Mouse (Mus musculus) hindbrain, postnatal 0 days (tissue): Measurements from ENCODE around the gene Shisal2a. TPM values are rescaled to one million over a fixed set of nuclear protein-coding genes. Genes with fewer than 3 reads are reported as not detected.

Experiments used
- ATAC-seq: fragments of 200-750 bp; cut with Nextera tagmentation; 2 replicates; pipeline ENCODE4 v1.8.0; 2017; ENCODE audit warnings: mild to moderate bottlenecking, moderate TSS enrichment, moderate library complexity
- DNase-seq: peaks from one replicate; pipeline ENCODE4 v3.0.0-alpha.2; 2015; ENCODE audit warnings: low spot score
- H3K27ac ChIP-seq: fragments of 300-500 bp; sonication (generic); 2 replicates; pipeline ENCODE4 v1.5.1; 2014; ENCODE audit warnings: mild to moderate bottlenecking
- H3K27me3 ChIP-seq: fragments of 300-500 bp; sonication (generic); 2 replicates; pipeline ENCODE4 v1.6.1; 2014; ENCODE audit warnings: low read length, mixed read lengths; ENCODE audit not compliant: insufficient read depth
- H3K36me3 ChIP-seq: fragments of 300-500 bp; sonication (generic); 2 replicates; pipeline ENCODE4 v1.6.1; 2014; ENCODE audit warnings: low read length, mixed read lengths; ENCODE audit not compliant: insufficient read depth
- H3K4me1 ChIP-seq: fragments of 300-500 bp; sonication (generic); 2 replicates; pipeline ENCODE4 v1.6.1; 2014; ENCODE audit warnings: antibody characterized with exemption, low read length, mixed read lengths; ENCODE audit not compliant: insufficient read depth
- H3K4me2 ChIP-seq: fragments of 300-500 bp; sonication (generic); 2 replicates; pipeline ENCODE4 v1.6.1; 2014; ENCODE audit warnings: low read depth, mild to moderate bottlenecking, low read length, moderate library complexity, mixed read lengths
- H3K4me3 ChIP-seq: fragments of 300-500 bp; sonication (generic); 2 replicates; pipeline ENCODE4 v1.5.1; 2014; ENCODE audit warnings: low read length
- H3K9ac ChIP-seq: fragments of 300-500 bp; sonication (generic); replicated peaks from 2 replicates; pipeline ENCODE4 v1.6.1; 2014; ENCODE audit warnings: mild to moderate bottlenecking, low read length, moderate library complexity, mixed read lengths
- H3K9me3 ChIP-seq: fragments of 300-500 bp; sonication (generic); 2 replicates; pipeline ENCODE4 v1.6.1; 2016; ENCODE audit warnings: low read length, mixed read lengths
- CTCF ChIP-seq: IDR thresholded peaks from 2 replicates; pipeline ENCODE4 v1.5.1; 2016; ENCODE audit warnings: antibody characterized with exemption, control low read depth, low read depth
- WGBS: fragments of 180-500 bp; shearing (Covaris S2); extraction: QIAGEN DNeasy Blood & Tissue Kit; methylation state at CpG from one replicate; pipeline ENCODE4 v1.1.7; 2014; 5-methylcytosine and 5-hydroxymethylcytosine counted together
- polyA plus RNA-seq: library from polyadenylated mRNA; unstranded; fragments of >200 nt; fragmentation: Nextera tagmentation; extraction: Ambion mirVana; gene quantifications from 2 replicates; pipeline ENCODE4 v1.2.1, GENCODE M21; 2015
- total RNA-seq: library from RNA; depleted of rRNA; stranded (reverse); fragments of >200 nt; gene quantifications from 2 replicates; pipeline ENCODE4 v1.2.3, GENCODE M21; 2014; rRNA removed

The Shisal2a gene
- total and polyA plus RNA-seq, 2 experiments from 2014 or later = 1.8 to 8.1 TPM

DNA sequence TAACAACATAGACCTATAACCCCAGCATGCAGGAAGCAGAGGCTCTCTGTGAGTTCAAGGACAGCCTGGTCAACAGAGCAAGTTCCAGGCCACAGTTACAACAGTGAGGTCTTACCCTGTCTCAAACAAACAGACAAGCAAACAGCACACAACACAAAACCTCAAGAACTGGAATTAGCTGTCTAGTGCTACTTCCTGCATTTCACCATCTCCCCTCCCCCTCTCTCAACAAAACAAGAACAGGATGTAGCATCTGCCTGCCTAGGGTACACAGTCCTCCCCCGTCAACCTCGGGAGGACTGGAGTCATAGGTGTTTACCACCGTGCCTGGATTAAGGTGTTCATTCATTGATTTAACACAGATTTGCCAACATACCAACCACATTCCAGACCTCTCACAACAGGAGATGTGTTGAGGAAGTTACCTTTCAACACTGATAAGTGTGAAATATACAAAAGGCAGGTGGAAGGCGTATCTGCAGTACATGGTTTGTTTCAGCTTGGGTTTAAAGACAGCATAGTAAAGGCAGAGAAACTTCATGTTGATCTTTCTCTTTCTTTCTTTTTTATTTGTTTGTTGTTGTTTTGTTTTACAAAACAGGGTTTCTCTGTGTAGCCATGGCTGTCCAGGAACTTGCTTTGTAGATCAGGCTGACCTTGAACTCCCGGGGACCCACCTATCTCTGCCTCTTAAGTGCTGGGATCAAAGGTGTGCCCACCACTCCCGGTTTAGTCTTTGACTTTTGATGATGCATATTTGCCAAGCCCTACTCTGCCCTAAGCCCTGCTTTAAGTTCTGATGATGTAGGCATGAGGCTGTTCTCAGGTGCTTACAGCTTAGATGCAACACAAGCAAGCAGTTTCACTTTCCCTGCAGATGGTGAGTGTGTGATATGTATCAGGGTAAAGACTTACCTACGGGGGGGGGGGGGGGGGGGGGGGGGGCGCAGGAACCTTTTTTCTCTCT lies 64.2 kb downstream of the Shisal2a start:
- Histone ChIP-seq H3K27me3 (no peaks in the 10 kb centered on the region), H3K9me3 (no peaks in the 10 kb centered on the region), H3K4me2 (no peak overlapping the region), H3K9ac (no peak overlapping the region), H3K4me3 (no peak overlapping the region), H3K27ac (no peak overlapping the region), H3K4me1 (no peaks in the 10 kb centered on the region), H3K36me3 (no peaks in the 10 kb centered on the region)
- 80% methylated on average over 7 of the region's 8 CpGs for WGBS
- TF ChIP-seq CTCF = no peak
- no peak for DNase-seq
- ATAC-seq = no peak

Other genes starting within 250 kb of the Shisal2a start
- 111 and 142 TPM in 2 replicates for gene Scp2, start 238.4 kb downstream of the Shisal2a start, total RNA-seq
- 239 and 255 TPM in 2 replicates for gene Scp2, start 238.4 kb downstream of the Shisal2a start, polyA plus RNA-seq
- 13.7 and 26.5 TPM in 2 replicates for gene Echdc2, start 217.9 kb downstream of the Shisal2a start, total RNA-seq
- 14.4 and 19.3 TPM in 2 replicates for gene Echdc2, start 217.9 kb downstream of the Shisal2a start, polyA plus RNA-seq
- gene Zyg11a, start 165.3 kb downstream of the Shisal2a start, total RNA-seq = 0.42 TPM in 1 of 2 replicates, not detected in the other
- gene Zyg11a, start 165.3 kb downstream of the Shisal2a start, polyA plus RNA-seq = 0.10 TPM in 1 of 2 replicates, not detected in the other
- gene Zyg11b, start 82.3 kb downstream of the Shisal2a start, total RNA-seq = 108 and 115 TPM in 2 replicates
- 22.0 and 24.0 TPM in 2 replicates for gene Zyg11b, start 82.3 kb downstream of the Shisal2a start, polyA plus RNA-seq
- 31.7 and 35.9 TPM in 2 replicates for gene Coa7, start 55.2 kb downstream of the Shisal2a start, total RNA-seq
- 50.8 and 54.2 TPM in 2 replicates for gene Coa7, start 55.2 kb downstream of the Shisal2a start, polyA plus RNA-seq
- 36.5 and 47.2 TPM in 2 replicates for gene Gpx7, start 23.6 kb upstream of the Shisal2a start, total RNA-seq
- gene Gpx7, start 23.6 kb upstream of the Shisal2a start, polyA plus RNA-seq = 38.6 and 38.9 TPM in 2 replicates
- gene Tut4, start 76.1 kb upstream of the Shisal2a start, total RNA-seq = 38.2 and 50.4 TPM in 2 replicates
- gene Tut4, start 76.1 kb upstream of the Shisal2a start, polyA plus RNA-seq = 40.4 and 46.8 TPM in 2 replicates
- gene Prpf38a, start 196.0 kb upstream of the Shisal2a start, total RNA-seq = 14.8 and 19.9 TPM in 2 replicates
- 59.6 and 65.6 TPM in 2 replicates for gene Prpf38a, start 196.0 kb upstream of the Shisal2a start, polyA plus RNA-seq
- gene Orc1, start 196.1 kb upstream of the Shisal2a start, total RNA-seq = 0.65 and 2.7 TPM in 2 replicates
- gene Orc1, start 196.1 kb upstream of the Shisal2a start, polyA plus RNA-seq = 1.3 and 1.8 TPM in 2 replicates
- gene Cc2d1b, start 236.6 kb upstream of the Shisal2a start, total RNA-seq = 39.4 and 40.8 TPM in 2 replicates
- gene Cc2d1b, start 236.6 kb upstream of the Shisal2a start, polyA plus RNA-seq = 18.7 and 19.9 TPM in 2 replicates